Mouse (Mus musculus): ENCODE results near the gene Cryz.

- TF ChIP-seq POLR2A (IDR thresholded peaks at IDR 0.05; ENCODE audit: low read depth, low read length) (no peak), CTCF (IDR thresholded peaks at IDR 0.05; ENCODE audit: extremely low read depth, insufficient read length, insufficient replicate concordance, low read depth, low read length) (no peak)
Observed at GRCm38 (mm10) chr3:154654284-154654683, 57.8 kb downstream of the Cryz start.

All from small intestine, adult 2 months (tissue).